Mouse (Mus musculus) lung, postnatal 36 days (tissue): ENCODE results near the gene Trp53bp1.

Experiments used
- DNase-seq: peaks from one replicate; pipeline ENCODE4 v3.0.0; 2022; ENCODE audit warnings: mixed read lengths

The Trp53bp1 gene

GRCm38 (mm10) chr2:121271236-121271927 lies at the start of gene Trp53bp1:
Gene Trp53bp1 (minus strand): TSS chr2:121271407.
- DNase-seq = peak; percentile 98

GRCm38 (mm10) chr2:121316278-121316677 lies 45.1 kb upstream of the Trp53bp1 start:
- no peak for DNase-seq

GRCm38 (mm10) chr2:121308997-121309416 lies 37.8 kb upstream of the Trp53bp1 start:
- DNase-seq = peak; percentile 57

- DNase-seq = no peak
Observed at GRCm38 (mm10) chr2:121300036-121300435, 28.8 kb upstream of the Trp53bp1 start.

- no peak for DNase-seq
Observed at GRCm38 (mm10) chr2:121299471-121299870, 28.3 kb upstream of the Trp53bp1 start.

GRCm38 (mm10) chr2:121298131-121298530 lies 26.9 kb upstream of the Trp53bp1 start:
- DNase-seq = no peak

- no peak for DNase-seq
Observed at GRCm38 (mm10) chr2:121297701-121298100, 26.5 kb upstream of the Trp53bp1 start.

GRCm38 (mm10) chr2:121296754-121297231 lies 25.6 kb upstream of the Trp53bp1 start:
- DNase-seq = no peak

- DNase-seq = no peak
Observed at GRCm38 (mm10) chr2:121295608-121296571, 24.7 kb upstream of the Trp53bp1 start.

GRCm38 (mm10) chr2:121294753-121295607 lies 23.8 kb upstream of the Trp53bp1 start:
- DNase-seq = peak; percentile 23

- peak; percentile 61 for DNase-seq
Observed at GRCm38 (mm10) chr2:121294182-121294581, 23.0 kb upstream of the Trp53bp1 start.

- no peak for DNase-seq
Observed at GRCm38 (mm10) chr2:121292316-121293013, 21.3 kb upstream of the Trp53bp1 start.

- no peak for DNase-seq
Observed at GRCm38 (mm10) chr2:121289730-121290540, 18.7 kb upstream of the Trp53bp1 start.

- peak; percentile 93 for DNase-seq
Observed at GRCm38 (mm10) chr2:121288901-121289729, 17.9 kb upstream of the Trp53bp1 start, which contains the start of gene Map1a. Gene Map1a (plus strand): TSS chr2:121289600.

- DNase-seq = no peak
Observed at GRCm38 (mm10) chr2:121287850-121288249, 16.6 kb upstream of the Trp53bp1 start.

GRCm38 (mm10) chr2:121271928-121272516 lies 815 bp upstream of the Trp53bp1 start:
- DNase-seq = no peak

GRCm38 (mm10) chr2:121270521-121271235 lies 529 bp downstream of the Trp53bp1 start:
- DNase-seq = no peak

GRCm38 (mm10) chr2:121268446-121268845 lies 2.8 kb downstream of the Trp53bp1 start:
- no peak for DNase-seq

GRCm38 (mm10) chr2:121249758-121250157 lies 21.4 kb downstream of the Trp53bp1 start:
- DNase-seq = no peak
